Mouse (Mus musculus) heart, embryonic 13.5 days (tissue): ENCODE measurements at regions not wholly inside any gene's neighbourhood (a gene's known extent, or its start where the extent isn't known, plus 50 kb on each side); places are given as distances from the start of the nearest gene placed in this dataset.

Experiments
- ATAC-seq: fragments of 200-750 bp; cut with Nextera tagmentation; 2 replicates; pipeline ENCODE4 v1.8.0; 2017; ENCODE audit warnings: moderate TSS enrichment; ENCODE audit not compliant: insufficient number of reproducible peaks, low FRiP score, low TSS enrichment; ENCODE audit errors: extremely low read depth
- H3K27ac ChIP-seq: fragments of 300-500 bp; sonication (generic); replicated peaks from 2 replicates; pipeline ENCODE4 v1.5.1; 2015; ENCODE audit warnings: moderate library complexity, mild to moderate bottlenecking, inconsistent platforms
- H3K27me3 ChIP-seq: fragments of 300-500 bp; sonication (generic); replicated peaks from 2 replicates; pipeline ENCODE4 v1.6.1; 2015; ENCODE audit warnings: mild to moderate bottlenecking, inconsistent platforms
- H3K36me3 ChIP-seq: fragments of 300-500 bp; sonication (generic); 2 replicates; pipeline ENCODE4 v1.6.1; 2015; ENCODE audit warnings: mild to moderate bottlenecking, inconsistent platforms
- H3K4me1 ChIP-seq: fragments of 300-500 bp; sonication (generic); 2 replicates; pipeline ENCODE4 v1.6.1; 2015; ENCODE audit warnings: inconsistent platforms
- H3K4me2 ChIP-seq: fragments of 300-500 bp; sonication (generic); 2 replicates; pipeline ENCODE4 v1.6.1; 2015; ENCODE audit warnings: inconsistent platforms, mild to moderate bottlenecking, moderate library complexity
- H3K4me3 ChIP-seq: fragments of 300-500 bp; sonication (generic); 2 replicates; pipeline ENCODE4 v1.5.1; 2015; ENCODE audit warnings: moderate library complexity, mild to moderate bottlenecking, inconsistent platforms
- H3K9ac ChIP-seq: fragments of 300-500 bp; sonication (generic); 2 replicates; pipeline ENCODE4 v1.6.1; 2015; ENCODE audit warnings: inconsistent platforms, mild to moderate bottlenecking, moderate library complexity
- H3K9me3 ChIP-seq: fragments of 300-500 bp; sonication (generic); 2 replicates; pipeline ENCODE4 v1.6.1; 2016; ENCODE audit warnings: inconsistent platforms
- WGBS: fragments of 180-500 bp; shearing (Covaris S2); methylation state at CpG from one replicate; pipeline ENCODE4 v1.1.7; 2015; ENCODE audit warnings: mixed read lengths; 5-methylcytosine and 5-hydroxymethylcytosine counted together

DNA sequence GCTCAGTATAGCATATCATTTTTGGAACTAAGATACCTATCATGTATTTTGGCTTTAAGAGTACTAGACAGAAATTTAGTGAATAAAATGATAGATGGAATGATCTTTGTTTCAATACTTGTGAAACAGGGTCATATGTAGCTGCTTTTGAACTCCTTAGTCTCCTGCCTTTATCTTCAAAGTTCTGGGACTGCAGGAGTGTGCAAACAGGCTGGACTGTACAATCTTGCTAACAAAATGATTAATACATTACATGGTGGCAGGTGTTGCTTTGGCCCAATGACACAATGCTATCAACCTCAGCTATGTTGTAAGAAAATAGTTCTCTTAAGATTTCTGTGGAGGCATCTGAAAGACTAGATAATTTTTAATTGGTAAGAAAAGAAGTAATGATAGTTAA lies 173.5 kb downstream of the Tmsb4x start:
- ATAC-seq = no peak
- peaks cover 5% of the 10 kb centered on the region for H3K4me1 ChIP-seq
- no peaks in the 10 kb centered on the region for H3K27me3 ChIP-seq
- no peaks in the 10 kb centered on the region for H3K36me3 ChIP-seq
- no peak overlapping the region for H3K9ac ChIP-seq
- H3K27ac ChIP-seq = no peak overlapping the region
- no peaks in the 10 kb centered on the region for H3K9me3 ChIP-seq
- no peak overlapping the region for H3K4me2 ChIP-seq
- no peak overlapping the region for H3K4me3 ChIP-seq

- Histone ChIP-seq H3K4me3 (no peak overlapping the region), H3K4me1 (peaks cover 5% of the 10 kb centered on the region), H3K4me2 (no peak overlapping the region), H3K27ac (peak overlapping the region; percentile 63), H3K9ac (no peak overlapping the region), H3K9me3 (no peaks in the 10 kb centered on the region), H3K36me3 (no peaks in the 10 kb centered on the region), H3K27me3 (no peaks in the 10 kb centered on the region)
- 79% methylated on average over 2 of the region's 2 CpGs for WGBS
- no peak for ATAC-seq
Observed at GRCm38 (mm10) chrX:167033091-167033490, 176.0 kb downstream of the Tmsb4x start.

DNA sequence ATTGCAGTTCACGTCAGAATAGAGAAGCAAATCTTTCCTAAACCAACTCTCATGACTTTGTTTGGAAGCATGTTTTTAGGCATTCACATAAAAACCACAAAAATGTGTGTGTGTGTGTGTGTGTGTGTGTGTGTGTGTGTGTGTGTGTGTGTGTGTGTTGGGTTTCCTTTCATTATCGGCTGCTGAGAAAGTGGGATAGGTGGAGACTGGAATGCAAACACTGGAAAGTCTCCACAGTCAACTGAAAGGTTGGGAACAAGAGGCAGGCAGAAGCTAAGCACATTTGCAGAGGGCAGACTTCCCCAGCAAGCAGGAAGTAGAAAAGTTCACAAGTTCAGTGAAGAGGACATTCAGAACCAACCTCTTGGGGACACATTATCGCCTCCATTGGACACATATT lies 176.5 kb downstream of the Tmsb4x start:
- WGBS = 57% methylated on average over 2 of the region's 3 CpGs
- H3K27ac ChIP-seq = peak overlapping the region; percentile 63

GRCm38 (mm10) chrX:167031543-167031942 lies 177.6 kb downstream of the Tmsb4x start:
- H3K9me3 ChIP-seq = no peaks in the 10 kb centered on the region
- no peak overlapping the region for H3K9ac ChIP-seq
- ATAC-seq = no peak
- peaks cover 5% of the 10 kb centered on the region for H3K4me1 ChIP-seq
- H3K4me3 ChIP-seq = no peak overlapping the region
- H3K27ac ChIP-seq = no peak overlapping the region
- WGBS = 74% methylated on average over 2 of the region's 2 CpGs
- no peaks in the 10 kb centered on the region for H3K27me3 ChIP-seq
- H3K4me2 ChIP-seq = no peak overlapping the region
- no peaks in the 10 kb centered on the region for H3K36me3 ChIP-seq

More for the DNA sequence above, 176.5 kb downstream of the Tmsb4x start:
- ATAC-seq = no peak
- H3K4me3 ChIP-seq = no peak overlapping the region
- H3K4me2 ChIP-seq = no peak overlapping the region
- H3K9ac ChIP-seq = no peak overlapping the region
- no peaks in the 10 kb centered on the region for H3K27me3 ChIP-seq
- H3K4me1 ChIP-seq = peaks cover 5% of the 10 kb centered on the region
- H3K9me3 ChIP-seq = no peaks in the 10 kb centered on the region
- no peaks in the 10 kb centered on the region for H3K36me3 ChIP-seq

GRCm38 (mm10) chrX:167015602-167016001 lies 193.5 kb downstream of the Tmsb4x start:
- ATAC-seq = no peak
- H3K27me3 ChIP-seq = peaks cover 5% of the 10 kb centered on the region; the same call in 1 of the 2 replicates
- 71% methylated on average over 2 of the region's 2 CpGs for WGBS

GRCm38 (mm10) chrX:167014322-167014721 lies 194.8 kb downstream of the Tmsb4x start:
- Histone ChIP-seq H3K4me3 (no peak overlapping the region), H3K9ac (no peak overlapping the region), H3K4me1 (no peaks in the 10 kb centered on the region), H3K36me3 (no peaks in the 10 kb centered on the region), H3K4me2 (no peak overlapping the region), H3K9me3 (no peaks in the 10 kb centered on the region), H3K27me3 (peaks cover 3% of the 10 kb centered on the region), H3K27ac (peak overlapping the region; percentile 39; the same call in 1 of the 2 replicates)
- 36% methylated on average over 2 of the region's 2 CpGs for WGBS
- no peak for ATAC-seq

More at GRCm38 (mm10) chrX:167015602-167016001, 193.5 kb downstream of the Tmsb4x start:
- Histone ChIP-seq H3K27ac (no peak overlapping the region), H3K9ac (no peak overlapping the region), H3K4me2 (no peak overlapping the region), H3K4me3 (no peak overlapping the region), H3K36me3 (no peaks in the 10 kb centered on the region), H3K4me1 (no peaks in the 10 kb centered on the region), H3K9me3 (no peaks in the 10 kb centered on the region)

DNA sequence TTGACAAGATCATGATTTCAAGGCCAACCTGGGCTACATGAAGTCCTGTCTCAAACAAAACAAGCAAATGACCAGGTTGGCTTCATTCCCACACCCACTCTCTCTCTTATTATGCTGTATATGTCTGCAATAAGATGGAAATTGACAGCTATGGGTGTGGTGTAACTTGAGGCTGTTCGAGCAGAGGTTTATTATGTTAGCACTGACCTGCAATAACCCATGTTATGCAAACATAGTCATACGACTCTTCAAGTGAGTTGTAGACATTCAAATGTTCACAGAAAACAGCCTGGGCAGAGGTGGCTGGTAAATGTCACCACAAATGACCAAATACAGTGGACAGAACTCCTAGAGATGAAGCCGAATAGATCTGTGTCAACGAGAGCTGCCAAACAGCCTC lies 196.2 kb downstream of the Tmsb4x start:
- H3K4me1 ChIP-seq = no peaks in the 10 kb centered on the region
- H3K36me3 ChIP-seq = no peaks in the 10 kb centered on the region
- H3K4me2 ChIP-seq = no peak overlapping the region
- ATAC-seq = no peak
- H3K9ac ChIP-seq = no peak overlapping the region
- H3K9me3 ChIP-seq = no peaks in the 10 kb centered on the region
- H3K4me3 ChIP-seq = no peak overlapping the region
- 65% methylated on average over 4 of the region's 4 CpGs for WGBS
- H3K27ac ChIP-seq = no peak overlapping the region
- peaks cover 3% of the 10 kb centered on the region for H3K27me3 ChIP-seq

DNA sequence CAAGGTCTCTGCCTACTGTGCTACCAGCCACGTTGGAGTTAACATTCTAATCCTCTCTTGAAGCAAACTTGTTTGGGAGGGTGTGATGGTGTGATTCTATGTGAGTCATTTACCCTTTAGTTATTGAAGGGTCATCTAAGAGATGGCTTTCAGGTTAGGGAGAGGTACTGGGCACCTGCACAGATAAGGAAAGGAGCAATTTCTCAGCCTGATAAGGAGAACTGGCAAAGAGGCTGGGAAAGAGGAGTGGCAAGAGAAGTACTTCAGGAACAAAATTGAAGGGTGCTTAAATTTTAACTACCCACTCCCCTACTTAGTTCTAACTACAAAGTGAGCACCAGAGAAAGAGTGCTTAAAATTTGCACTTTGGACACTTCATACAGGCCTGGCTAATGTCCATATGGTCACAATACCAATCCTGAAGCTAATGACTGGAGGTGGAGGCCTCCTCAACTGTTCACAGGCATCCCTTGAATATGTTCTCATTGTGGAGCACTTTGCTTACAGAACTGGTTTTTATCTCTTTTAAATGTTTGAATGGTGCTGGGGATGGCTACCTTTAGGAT lies 197.1 kb downstream of the Tmsb4x start:
- H3K4me1 ChIP-seq = no peaks in the 10 kb centered on the region
- no peak overlapping the region for H3K4me2 ChIP-seq
- H3K27ac ChIP-seq = no peak overlapping the region
- 35% methylated on average over 1 of the region's 1 CpGs for WGBS
- H3K27me3 ChIP-seq = peaks cover 3% of the 10 kb centered on the region
- H3K9ac ChIP-seq = no peak overlapping the region
- no peaks in the 10 kb centered on the region for H3K36me3 ChIP-seq
- ATAC-seq = no peak
- no peak overlapping the region for H3K4me3 ChIP-seq
- no peaks in the 10 kb centered on the region for H3K9me3 ChIP-seq

- no peak for ATAC-seq
- H3K4me1 ChIP-seq = no peaks in the 10 kb centered on the region
- no peaks in the 10 kb centered on the region for H3K27me3 ChIP-seq
- 70% methylated on average over 4 of the region's 4 CpGs for WGBS
- H3K9ac ChIP-seq = no peak overlapping the region
- no peaks in the 10 kb centered on the region for H3K9me3 ChIP-seq
- no peaks in the 10 kb centered on the region for H3K36me3 ChIP-seq
- H3K4me2 ChIP-seq = no peak overlapping the region
- H3K4me3 ChIP-seq = no peak overlapping the region
- no peak overlapping the region for H3K27ac ChIP-seq
Observed at GRCm38 (mm10) chrX:166995855-166996254, 213.3 kb downstream of the Tmsb4x start.

GRCm38 (mm10) chrX:166981003-166981402 lies 228.1 kb downstream of the Tmsb4x start:
- WGBS = 50% methylated on average over 6 of the region's 6 CpGs
- Histone ChIP-seq H3K27me3 (no peaks in the 10 kb centered on the region), H3K4me3 (no peak overlapping the region), H3K9ac (no peak overlapping the region), H3K36me3 (no peaks in the 10 kb centered on the region), H3K9me3 (no peaks in the 10 kb centered on the region), H3K4me2 (no peak overlapping the region), H3K27ac (no peak overlapping the region), H3K4me1 (no peaks in the 10 kb centered on the region)
- no peak for ATAC-seq

DNA sequence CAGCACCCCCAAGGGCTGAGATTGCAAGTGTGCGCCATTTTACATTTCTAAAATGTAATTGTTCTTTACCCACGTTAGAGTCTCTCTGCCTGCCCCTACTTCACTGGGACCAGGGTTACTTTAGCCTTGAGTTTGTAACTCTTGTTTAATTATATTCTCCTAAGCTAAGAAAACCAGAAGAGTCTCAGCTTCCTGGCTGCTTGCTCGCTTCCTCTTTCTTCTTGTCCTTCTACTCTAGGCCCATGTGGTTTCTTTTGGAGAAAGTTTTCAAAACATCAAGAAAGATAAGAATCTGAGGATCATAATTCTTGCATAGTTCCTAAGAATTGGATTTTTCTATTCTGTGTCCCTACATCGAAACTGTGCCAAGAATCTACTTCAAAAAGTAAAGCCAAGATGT lies 228.6 kb downstream of the Tmsb4x start:
- Histone ChIP-seq H3K27ac (no peak overlapping the region), H3K4me1 (no peaks in the 10 kb centered on the region), H3K27me3 (no peaks in the 10 kb centered on the region), H3K9ac (no peak overlapping the region), H3K4me2 (no peak overlapping the region), H3K9me3 (no peaks in the 10 kb centered on the region), H3K4me3 (no peak overlapping the region), H3K36me3 (no peaks in the 10 kb centered on the region)
- no peak for ATAC-seq
- 70% methylated on average over 4 of the region's 4 CpGs for WGBS

GRCm38 (mm10) chrX:166977029-166977428 lies 232.1 kb downstream of the Tmsb4x start:
- Histone ChIP-seq H3K27ac (peak overlapping the region; percentile 39), H3K9ac (no peak overlapping the region), H3K4me3 (no peak overlapping the region), H3K36me3 (no peaks in the 10 kb centered on the region), H3K4me1 (peaks cover 4% of the 10 kb centered on the region; the same call in 1 of the 2 replicates), H3K4me2 (no peak overlapping the region), H3K9me3 (no peaks in the 10 kb centered on the region), H3K27me3 (no peaks in the 10 kb centered on the region)
- ATAC-seq = no peak
